Mouse (Mus musculus): ENCODE measurements around the gene Gldc.

GRCm38 (mm10) chr19:30118344-30119312, 56.6 kb downstream of the Gldc start:
- no peak for TF ChIP-seq CTCF (IDR thresholded peaks at IDR 0.05; ENCODE audit: borderline replicate concordance, extremely low read depth, insufficient read depth, insufficient read length)
- no peak for TF ChIP-seq POLR2A (IDR thresholded peaks at IDR 0.05; ENCODE audit: borderline replicate concordance, extremely low read depth, insufficient read depth, insufficient read length, poor library complexity, severe bottlenecking)

Data from brain, embryonic 14.5 days (tissue).